Mouse (Mus musculus) right cerebral cortex, postnatal 14 days (tissue): ENCODE measurements around the gene Ubxn6.
"Not testable (repeated sequence)": the region's sequence is repeated elsewhere in the genome, so short reads cannot be mapped to it uniquely, and the experiment has no call there.

Experiments
- DNase-seq: peaks from one replicate; pipeline ENCODE4 v3.0.0; 2022

Gene Ubxn6

DNA sequence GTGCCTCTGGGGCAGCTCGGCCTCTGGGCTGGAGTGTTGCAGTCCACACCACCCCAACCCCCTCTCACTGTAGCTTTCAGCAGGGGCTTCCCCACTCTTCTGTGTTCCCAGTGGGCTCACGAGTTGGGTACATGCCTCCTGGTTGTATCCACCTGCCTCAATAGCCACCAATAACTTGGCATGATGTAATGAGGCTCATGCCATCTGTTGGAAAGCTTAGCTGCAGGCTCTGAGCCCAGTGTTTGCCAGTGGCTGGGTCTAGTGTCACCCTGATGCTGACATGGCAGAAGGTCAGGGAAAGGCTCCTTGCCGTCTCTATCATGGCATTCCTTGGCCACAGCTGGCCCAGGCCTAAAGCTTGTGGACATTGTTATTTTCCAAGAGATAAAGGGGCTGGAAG, 26.0 kb upstream of the Ubxn6 start:
- DNase-seq = no peak

- DNase-seq = no peak
Measured at GRCm38 (mm10) chr17:56098711-56099572, 24.1 kb upstream of the Ubxn6 start.

GRCm38 (mm10) chr17:56098180-56098579, 23.4 kb upstream of the Ubxn6 start:
- no peak for DNase-seq

- no peak for DNase-seq
Measured at GRCm38 (mm10) chr17:56096883-56097282, 22.1 kb upstream of the Ubxn6 start.

DNA sequence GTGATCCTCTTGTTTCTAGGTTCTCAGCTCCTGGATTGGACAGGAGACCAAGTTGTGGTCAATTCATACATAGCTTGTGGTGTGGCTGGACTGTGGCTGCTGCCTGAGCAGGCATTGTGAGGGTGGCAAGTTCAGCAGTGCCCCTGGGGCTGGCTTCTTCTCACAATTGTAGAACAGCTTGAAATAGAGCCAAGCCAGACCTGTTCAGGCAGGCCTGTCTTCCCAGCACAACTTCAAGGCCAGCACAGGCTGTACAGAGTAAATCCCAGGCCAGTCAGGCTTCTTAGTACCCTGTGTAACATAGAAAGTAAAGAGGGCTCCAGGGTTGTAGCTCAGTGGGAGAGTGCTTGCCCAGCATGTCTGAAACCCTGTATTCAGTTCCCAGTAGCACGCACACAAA, 18.0 kb upstream of the Ubxn6 start:
- DNase-seq = no peak

- no peak for DNase-seq
Measured at GRCm38 (mm10) chr17:56092312-56092711, 17.5 kb upstream of the Ubxn6 start.

DNA sequence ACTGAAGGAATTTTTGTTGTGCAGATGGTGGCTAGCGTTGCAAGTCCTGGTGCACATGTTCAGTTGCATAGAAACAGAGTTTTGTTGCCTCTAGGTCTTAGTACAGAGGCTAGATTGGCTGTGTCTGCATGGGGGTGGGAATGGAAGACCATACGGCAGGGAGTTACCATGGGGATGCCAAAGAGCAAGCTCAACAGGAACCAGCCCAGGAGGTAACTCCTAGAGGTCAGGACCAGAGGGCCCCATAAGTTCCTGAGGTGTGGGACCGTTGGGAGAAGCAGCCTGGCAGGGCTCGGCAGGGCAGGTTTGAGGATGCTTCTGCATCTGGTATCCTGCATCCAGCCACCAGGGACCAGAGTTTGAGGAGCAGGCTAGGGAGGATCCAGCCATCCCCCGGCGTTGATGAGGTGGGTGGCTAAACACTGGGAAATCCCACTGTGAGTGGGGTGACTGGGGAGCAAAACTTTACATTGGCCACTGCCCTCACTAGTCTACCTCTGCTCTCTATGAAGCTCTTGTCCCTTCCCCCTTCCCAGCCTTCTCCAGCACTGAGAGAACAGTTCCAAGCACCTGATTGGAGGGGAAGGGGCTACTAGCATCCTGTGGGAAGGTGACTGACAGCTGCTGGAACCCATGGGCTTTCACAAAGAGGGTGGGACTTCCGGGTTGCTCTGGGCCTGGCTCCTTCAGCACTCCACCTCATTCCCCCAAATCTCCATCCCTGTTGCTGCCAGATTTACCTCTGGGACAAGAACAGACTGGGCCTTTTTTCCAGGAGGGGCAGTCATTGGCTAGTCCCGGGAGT, 6.2 kb upstream of the Ubxn6 start:
- DNase-seq = peak; percentile 59

DNA sequence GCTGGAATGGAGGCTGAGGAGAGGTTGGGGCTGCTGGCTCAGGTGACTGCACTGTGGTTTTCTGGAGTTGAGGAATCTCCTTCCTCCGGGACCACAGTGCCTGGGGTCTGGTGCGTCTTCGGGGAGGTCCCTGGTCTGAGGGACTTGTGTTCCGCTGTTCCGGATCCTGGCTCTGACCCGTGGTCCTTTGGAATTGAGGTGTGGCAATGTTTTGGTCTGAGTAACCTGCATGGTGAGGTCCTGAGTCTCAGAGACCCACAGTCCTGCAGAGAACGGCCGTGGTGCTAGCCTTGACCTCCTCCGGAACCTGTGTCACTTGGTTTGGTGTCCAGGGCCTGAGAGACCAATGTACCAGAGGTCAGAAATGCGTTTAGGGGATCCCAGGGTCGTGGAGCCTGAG, 5.1 kb upstream of the Ubxn6 start:
- no peak for DNase-seq

DNA sequence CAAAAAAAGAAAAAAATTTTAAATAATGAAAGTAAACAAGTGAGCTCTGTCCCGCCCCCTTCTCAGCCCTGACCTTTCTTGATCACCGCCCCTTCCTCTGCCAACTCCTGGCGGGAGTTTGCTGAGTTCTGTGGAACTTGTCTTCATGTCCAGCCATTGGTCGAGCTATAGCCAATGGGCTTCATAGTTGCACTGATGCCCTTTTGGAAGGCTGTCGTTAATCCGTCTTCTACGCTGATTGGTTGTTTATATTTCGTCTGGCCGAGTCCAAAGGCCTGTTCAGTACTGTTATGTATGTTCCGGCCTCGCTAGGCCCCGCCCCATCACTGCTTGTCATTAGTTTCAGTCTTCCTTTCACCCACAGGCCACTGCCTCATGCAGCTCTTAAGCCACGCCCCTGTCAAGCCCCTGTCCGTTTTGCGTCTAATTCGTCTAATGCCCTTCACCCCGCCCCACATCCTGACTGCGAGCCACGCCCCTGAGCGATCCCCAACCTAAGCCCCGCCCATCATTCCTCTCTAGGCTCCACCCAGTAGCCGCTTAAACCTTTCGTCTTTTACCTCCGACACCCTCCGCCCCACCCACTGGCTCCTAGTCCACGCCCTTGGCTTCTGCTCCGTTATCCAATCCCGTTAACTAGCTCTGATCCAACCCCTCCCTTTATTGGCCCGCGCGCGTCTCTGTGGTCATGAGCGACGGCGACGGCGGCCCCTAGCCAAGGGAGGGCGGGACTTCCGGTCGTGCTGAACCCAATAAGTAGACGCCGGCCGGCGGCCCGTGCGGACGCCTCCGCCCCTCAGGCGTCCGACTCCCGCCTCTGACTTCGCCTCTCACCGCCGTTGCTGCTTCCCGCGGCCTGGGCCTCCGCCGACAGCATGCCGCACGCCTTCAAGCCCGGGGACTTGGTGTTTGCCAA, 4.3 kb upstream of the Ubxn6 start, which contains the start of gene Hdgfl2:
TSS of gene Hdgfl2 (plus strand) at position 755 of the 916 bp plus-strand sequence.
- DNase-seq = peak; percentile 98

DNA sequence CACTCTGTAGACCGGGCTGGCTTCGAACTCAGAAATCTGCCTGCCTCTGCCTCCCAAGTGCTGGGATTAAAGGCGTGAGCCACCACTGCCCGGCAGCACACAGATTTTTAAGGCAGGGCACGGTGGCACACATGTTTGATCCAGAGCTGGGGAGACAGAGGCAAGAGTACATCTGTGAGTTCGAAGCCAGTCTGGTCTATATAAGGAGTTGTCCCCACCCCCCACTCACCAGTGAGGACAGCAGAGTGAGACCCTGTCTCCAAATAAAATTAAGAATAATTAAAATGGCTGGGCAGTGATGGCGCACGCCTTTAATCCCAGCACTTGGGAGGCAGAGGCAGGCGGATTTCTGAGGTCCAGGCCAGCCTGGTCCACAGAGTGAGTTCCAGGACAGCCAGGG, 3.5 kb upstream of the Ubxn6 start:
- DNase-seq = not testable (repeated sequence)

GRCm38 (mm10) chr17:56077523-56077922, 2.7 kb upstream of the Ubxn6 start:
- DNase-seq = no peak

DNA sequence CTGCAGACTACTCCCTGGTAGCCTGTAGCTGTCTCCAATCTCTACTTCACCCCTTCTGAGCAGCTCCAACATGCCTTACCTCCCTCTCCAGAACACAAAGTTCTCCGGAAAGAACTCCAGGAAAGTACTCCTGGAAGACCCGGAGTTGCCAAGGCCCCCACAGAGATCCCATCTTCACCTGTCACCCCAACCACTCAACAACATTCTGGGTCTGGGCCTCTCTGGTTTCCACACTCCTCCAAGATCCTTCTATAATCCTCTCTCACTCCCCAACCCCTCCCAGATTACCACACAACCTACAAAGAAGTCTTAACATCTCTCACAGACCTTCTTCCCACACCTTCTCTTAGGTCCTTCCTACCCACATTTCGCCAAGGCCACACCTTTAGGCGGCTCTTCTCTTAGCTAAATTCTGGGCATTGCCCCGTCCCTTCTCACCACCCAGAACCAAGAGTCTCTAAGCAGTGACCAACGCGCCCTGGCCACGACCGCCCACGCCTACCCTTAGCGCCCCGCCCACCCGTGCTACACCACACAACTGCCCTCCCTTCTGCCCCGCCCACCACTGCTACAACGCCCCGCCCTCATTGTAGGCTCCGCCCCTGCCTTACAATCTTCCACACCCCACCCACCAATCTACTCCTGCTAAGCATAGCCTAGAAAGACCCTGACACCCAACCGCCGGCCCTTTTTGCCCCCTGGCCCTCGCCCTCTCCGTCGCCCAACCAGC, 566 bp downstream of the Ubxn6 start:
- DNase-seq = peak; percentile 70

DNA sequence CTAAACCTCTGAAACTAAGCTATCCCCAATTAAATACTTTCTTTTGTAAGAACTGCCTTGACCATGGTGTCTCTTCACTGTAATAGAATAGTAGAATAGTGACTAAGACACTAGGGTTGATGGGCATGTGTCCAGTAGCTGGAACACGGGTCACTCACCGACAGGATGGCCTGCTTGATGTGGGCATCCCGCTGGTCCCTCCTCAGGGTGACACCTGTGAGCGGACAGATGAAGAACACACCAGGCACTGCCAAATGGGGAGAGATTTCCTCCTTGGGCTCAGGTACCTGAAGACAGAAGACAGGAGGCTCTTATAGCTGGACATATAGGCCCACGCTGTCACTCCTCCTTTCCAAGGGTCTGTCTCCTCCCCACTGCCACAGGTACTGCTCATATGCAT, 2.6 kb downstream of the Ubxn6 start:
- DNase-seq = no peak

GRCm38 (mm10) chr17:56071126-56071525, 3.7 kb downstream of the Ubxn6 start:
- no peak for DNase-seq

GRCm38 (mm10) chr17:56069066-56069465, 5.8 kb downstream of the Ubxn6 start:
- no peak for DNase-seq

DNA sequence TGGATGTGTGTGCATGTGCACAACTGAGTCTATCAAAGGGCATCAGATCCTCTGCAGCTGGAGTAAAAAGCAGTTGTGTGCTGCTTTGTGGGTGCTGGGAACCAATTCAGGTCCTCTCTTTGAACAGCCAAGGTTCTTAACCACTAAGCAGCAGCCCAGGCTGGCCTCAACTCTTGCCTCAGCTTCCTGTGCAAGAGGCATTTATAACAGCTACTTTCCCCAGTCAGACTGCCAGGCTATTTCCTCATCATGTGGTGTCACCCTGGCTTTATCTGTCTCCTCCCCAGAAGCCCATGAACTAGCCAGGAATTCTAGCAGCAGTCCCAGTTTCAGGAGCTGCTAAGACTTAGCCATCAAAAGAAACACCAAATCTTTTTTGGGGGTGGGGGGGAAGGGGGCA, 8.4 kb downstream of the Ubxn6 start:
- DNase-seq = no peak

- DNase-seq = not testable (repeated sequence)
Measured at GRCm38 (mm10) chr17:56065715-56066114, 9.1 kb downstream of the Ubxn6 start.

GRCm38 (mm10) chr17:56062081-56062480, 12.7 kb downstream of the Ubxn6 start:
- DNase-seq = no peak

DNA sequence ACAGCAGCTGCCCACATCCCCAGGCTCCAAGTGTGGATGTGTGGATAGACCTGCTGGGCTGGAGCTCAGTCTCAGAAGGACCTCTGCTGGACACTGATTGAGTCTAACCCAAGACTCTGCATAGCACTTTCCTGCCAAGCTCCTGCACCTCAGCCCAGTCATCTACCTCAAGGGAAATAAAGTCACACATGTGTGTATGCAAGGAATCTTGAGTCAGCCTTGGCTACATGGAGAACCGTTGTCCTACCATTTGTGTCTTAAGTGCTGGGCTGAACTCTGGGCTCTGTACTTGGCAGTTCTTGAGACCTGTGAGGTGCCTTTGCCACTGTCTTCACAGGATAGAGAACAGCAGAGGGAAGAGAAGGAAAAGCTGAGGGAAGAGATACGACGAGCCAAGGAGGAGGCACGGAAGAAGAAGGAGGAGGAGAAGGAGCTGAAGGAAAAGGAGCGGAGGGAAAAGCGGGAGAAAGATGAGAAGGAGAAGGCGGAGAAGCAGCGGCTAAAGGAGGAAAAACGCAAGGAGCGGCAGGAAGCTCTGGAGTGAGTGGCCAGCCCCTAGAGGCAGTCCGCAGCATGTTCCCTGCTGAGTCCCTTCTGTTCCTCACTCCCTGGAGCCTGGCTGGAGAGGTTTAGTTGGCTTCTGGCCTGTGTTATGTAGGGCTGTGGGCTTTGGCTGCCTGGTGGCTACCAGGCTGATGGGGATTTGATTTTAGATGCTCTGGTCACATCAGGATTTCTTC, 17.3 kb downstream of the Ubxn6 start:
- DNase-seq = no peak

DNA sequence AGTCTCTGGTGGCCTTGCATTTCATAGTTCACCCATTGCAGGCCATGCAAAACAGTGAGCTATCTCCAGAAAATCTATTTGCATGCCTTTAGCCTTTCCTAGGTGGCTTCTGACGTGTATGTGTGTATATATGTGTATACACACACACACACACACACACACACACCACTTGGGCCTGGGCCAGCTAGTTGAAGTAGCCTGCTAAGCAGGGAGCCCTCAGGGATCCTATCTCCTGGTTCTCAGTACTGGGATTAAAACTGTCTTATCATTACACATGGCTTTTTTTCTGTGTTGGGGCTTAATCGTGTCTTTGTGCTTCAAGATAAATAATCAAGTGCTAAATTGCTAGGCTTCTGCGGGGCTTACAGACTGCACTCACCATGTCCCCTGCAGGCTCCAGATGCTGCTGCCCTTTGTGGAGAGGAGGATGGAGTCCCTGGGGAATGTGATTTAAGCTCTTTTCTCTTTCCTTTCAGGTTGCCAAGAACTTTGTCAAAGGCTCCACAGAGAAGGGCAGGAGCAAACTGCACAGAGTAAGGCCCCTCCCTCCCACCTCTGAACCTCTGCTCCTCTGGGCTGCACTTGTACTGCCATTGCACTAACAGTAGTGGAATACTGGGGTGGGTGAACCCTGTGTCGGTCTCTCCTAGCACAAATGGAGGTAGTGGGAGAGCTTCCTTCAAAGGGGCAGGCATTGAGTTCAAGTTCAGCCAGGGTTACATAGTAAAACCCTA, 18.7 kb downstream of the Ubxn6 start:
- no peak for DNase-seq

DNA sequence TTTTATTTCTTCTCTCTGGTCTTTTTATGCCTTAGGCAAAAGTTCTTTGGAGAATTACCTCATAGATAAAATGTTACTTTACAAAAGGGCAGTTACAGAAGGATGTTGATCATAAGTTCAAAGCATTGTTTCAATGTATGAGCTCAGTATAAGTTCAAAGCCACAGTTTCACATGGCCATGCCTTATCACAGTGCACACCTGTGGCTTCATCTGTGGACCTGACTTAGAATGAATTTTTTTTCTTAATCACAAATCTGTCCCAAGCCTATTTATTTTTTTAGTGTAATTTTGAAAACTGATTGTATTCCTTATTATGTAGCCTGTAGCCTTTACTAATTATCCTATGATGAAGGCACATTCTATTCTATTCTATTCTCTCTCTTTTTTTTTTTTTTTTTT, 19.9 kb downstream of the Ubxn6 start:
- no peak for DNase-seq
